Mouse (Mus musculus): ENCODE measurements around the gene B3gnt6. TPM values are rescaled to one million over a fixed set of nuclear protein-coding genes. Genes with fewer than 3 reads are reported as not detected.
A peak's percentile ranks its signal among the peaks of the same experiment; 100 is the strongest.

The B3gnt6 gene
- total RNA-seq (2014; rRNA removed) (1.5 and 2.0 TPM in 2 replicates), polyA plus RNA-seq (2015; fragmentation: Nextera tagmentation; extraction: Ambion mirVana) (1.3 TPM in 2 replicates)

- no peak within 1 kb of the TSS for H3K4me3 ChIP-seq (ENCODE audit: low read depth, low read length)
- no peak for ATAC-seq (ENCODE audit: low FRiP score)
- no peak within 1 kb of the TSS for H3K9ac ChIP-seq (replicated peaks; ENCODE audit: low read length, poor library complexity, severe bottlenecking)
- H3K27ac ChIP-seq (ENCODE audit: low read depth, low read length) = no peak within 1 kb of the TSS
- 95% methylated on average over 4 of the region's 4 CpGs for WGBS
- H3K27me3 ChIP-seq (ENCODE audit: insufficient read depth, low read length) = peaks cover 18% of the 10 kb centered on the region
- no peaks in the 10 kb centered on the region for H3K9me3 ChIP-seq (ENCODE audit: low read length)
- TF ChIP-seq CTCF (IDR thresholded peaks at IDR 0.05) = no peak
- no peak for DNase-seq (ENCODE audit: low spot score)
- no peak within 1 kb of the TSS for H3K4me2 ChIP-seq (ENCODE audit: low read depth, low read length, poor library complexity, severe bottlenecking)
- no peaks in the 10 kb centered on the region for H3K36me3 ChIP-seq (ENCODE audit: insufficient read depth, low read length)
- no peaks in the 10 kb centered on the region for H3K4me1 ChIP-seq (ENCODE audit: insufficient read depth, low read length)
These were observed at the start of gene B3gnt6 for GRCm38 (mm10) chr7:98199381-98199780. Gene B3gnt6 (minus strand): TSS chr7:98199481.

DNA sequence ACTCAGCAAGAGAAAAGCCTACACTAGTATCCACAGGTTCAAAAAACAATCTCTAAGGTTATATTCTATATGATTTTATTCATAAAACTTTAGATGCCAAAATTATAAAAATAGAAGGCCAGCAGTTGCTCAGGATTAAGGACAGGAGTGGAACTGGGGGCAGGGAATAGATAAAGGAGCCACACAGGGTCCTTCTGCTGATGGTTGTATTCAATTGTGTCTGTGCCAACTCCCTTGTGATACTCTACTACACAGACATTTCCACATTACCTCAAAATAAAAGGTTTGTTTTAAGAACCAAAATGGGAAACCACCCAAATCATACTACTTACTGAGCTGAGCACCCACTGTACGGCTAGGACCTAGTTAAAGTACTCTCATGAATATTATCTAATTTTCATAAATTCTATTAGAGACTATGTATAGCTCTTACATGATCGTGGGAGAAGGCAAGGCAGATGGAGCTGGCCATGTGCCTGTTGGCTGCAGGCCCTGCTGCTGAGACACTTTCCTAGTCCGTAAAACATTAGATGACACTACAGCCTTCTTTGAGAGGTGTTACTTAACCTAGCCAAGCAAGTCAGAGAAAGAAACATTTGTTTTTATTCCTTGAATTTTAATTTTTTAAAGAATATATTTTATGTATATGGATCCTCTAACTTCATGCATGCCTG lies 37.5 kb upstream of the B3gnt6 start:
- ATAC-seq (ENCODE audit: low FRiP score) (no peak), DNase-seq (ENCODE audit: low spot score) (peak; percentile 68)
- Histone ChIP-seq H3K27me3 (ENCODE audit: insufficient read depth, low read length) (no peaks in the 10 kb centered on the region), H3K4me3 (ENCODE audit: low read depth, low read length) (no peak overlapping the region), H3K9ac (replicated peaks; ENCODE audit: low read length, poor library complexity, severe bottlenecking) (no peak overlapping the region), H3K36me3 (ENCODE audit: insufficient read depth, low read length) (no peaks in the 10 kb centered on the region), H3K4me1 (ENCODE audit: insufficient read depth, low read length) (no peaks in the 10 kb centered on the region), H3K4me2 (ENCODE audit: low read depth, low read length, poor library complexity, severe bottlenecking) (no peak overlapping the region), H3K9me3 (ENCODE audit: low read length) (no peaks in the 10 kb centered on the region), H3K27ac (ENCODE audit: low read depth, low read length) (no peak overlapping the region)
- no peak for TF ChIP-seq CTCF (IDR thresholded peaks at IDR 0.05)
- whole genome bisulfite sequencing = 82% methylated on average over 3 of the region's 3 CpGs

- no peaks in the 10 kb centered on the region for H3K36me3 ChIP-seq (ENCODE audit: insufficient read depth, low read length)
- TF ChIP-seq CTCF (IDR thresholded peaks at IDR 0.05) = no peak
- H3K4me3 ChIP-seq (ENCODE audit: low read depth, low read length) = no peak overlapping the region
- H3K4me2 ChIP-seq (ENCODE audit: low read depth, low read length, poor library complexity, severe bottlenecking) = no peak overlapping the region
- H3K4me1 ChIP-seq (ENCODE audit: insufficient read depth, low read length) = no peaks in the 10 kb centered on the region
- no peak overlapping the region for H3K9ac ChIP-seq (replicated peaks; ENCODE audit: low read length, poor library complexity, severe bottlenecking)
- WGBS = 95% methylated on average over 4 of the region's 4 CpGs
- H3K27me3 ChIP-seq (ENCODE audit: insufficient read depth, low read length) = no peaks in the 10 kb centered on the region
- DNase-seq (ENCODE audit: low spot score) = no peak
- no peaks in the 10 kb centered on the region for H3K9me3 ChIP-seq (ENCODE audit: low read length)
- no peak overlapping the region for H3K27ac ChIP-seq (ENCODE audit: low read depth, low read length)
- ATAC-seq (ENCODE audit: low FRiP score) = no peak
These were observed 24.5 kb upstream of the B3gnt6 start for GRCm38 (mm10) chr7:98223796-98224195.

- no peak for TF ChIP-seq CTCF (IDR thresholded peaks at IDR 0.05)
- Histone ChIP-seq H3K4me1 (ENCODE audit: insufficient read depth, low read length) (no peaks in the 10 kb centered on the region), H3K27me3 (ENCODE audit: insufficient read depth, low read length) (no peaks in the 10 kb centered on the region), H3K4me2 (ENCODE audit: low read depth, low read length, poor library complexity, severe bottlenecking) (no peak overlapping the region), H3K27ac (ENCODE audit: low read depth, low read length) (no peak overlapping the region), H3K9ac (replicated peaks; ENCODE audit: low read length, poor library complexity, severe bottlenecking) (no peak overlapping the region), H3K36me3 (ENCODE audit: insufficient read depth, low read length) (no peaks in the 10 kb centered on the region), H3K4me3 (ENCODE audit: low read depth, low read length) (no peak overlapping the region), H3K9me3 (ENCODE audit: low read length) (no peaks in the 10 kb centered on the region)
- DNase-seq (ENCODE audit: low spot score) (peak; percentile 30), ATAC-seq (ENCODE audit: low FRiP score) (no peak)
These were observed 17.4 kb upstream of the B3gnt6 start for GRCm38 (mm10) chr7:98216713-98217112.

- Histone ChIP-seq H3K9ac (replicated peaks; ENCODE audit: low read length, poor library complexity, severe bottlenecking) (no peak overlapping the region), H3K4me2 (ENCODE audit: low read depth, low read length, poor library complexity, severe bottlenecking) (no peak overlapping the region), H3K27ac (ENCODE audit: low read depth, low read length) (no peak overlapping the region), H3K27me3 (ENCODE audit: insufficient read depth, low read length) (no peaks in the 10 kb centered on the region), H3K9me3 (ENCODE audit: low read length) (no peaks in the 10 kb centered on the region), H3K4me3 (ENCODE audit: low read depth, low read length) (no peak overlapping the region), H3K36me3 (ENCODE audit: insufficient read depth, low read length) (no peaks in the 10 kb centered on the region), H3K4me1 (ENCODE audit: insufficient read depth, low read length) (no peaks in the 10 kb centered on the region)
- DNase-seq (ENCODE audit: low spot score) (no peak), ATAC-seq (ENCODE audit: low FRiP score) (no peak)
- no peak for TF ChIP-seq CTCF (IDR thresholded peaks at IDR 0.05)
- WGBS = 71% methylated on average over 4 of the region's 4 CpGs
These were observed 3.7 kb upstream of the B3gnt6 start for GRCm38 (mm10) chr7:98202946-98203345.

- no peak for TF ChIP-seq CTCF (IDR thresholded peaks at IDR 0.05)
These were observed 2.3 kb upstream of the B3gnt6 start for GRCm38 (mm10) chr7:98201493-98202028.

More at GRCm38 (mm10) chr7:98201493-98202028, 2.3 kb upstream of the B3gnt6 start:
- 90% methylated on average over 5 of the region's 5 CpGs for WGBS
- Histone ChIP-seq H3K4me1 (ENCODE audit: insufficient read depth, low read length) (no peaks in the 10 kb centered on the region), H3K9ac (replicated peaks; ENCODE audit: low read length, poor library complexity, severe bottlenecking) (no peak overlapping the region), H3K4me2 (ENCODE audit: low read depth, low read length, poor library complexity, severe bottlenecking) (no peak overlapping the region), H3K27ac (ENCODE audit: low read depth, low read length) (no peak overlapping the region), H3K27me3 (ENCODE audit: insufficient read depth, low read length) (peaks cover 3% of the 10 kb centered on the region; the same call in 1 of the 2 replicates), H3K9me3 (ENCODE audit: low read length) (no peaks in the 10 kb centered on the region), H3K4me3 (ENCODE audit: low read depth, low read length) (no peak overlapping the region), H3K36me3 (ENCODE audit: insufficient read depth, low read length) (no peaks in the 10 kb centered on the region)
- DNase-seq (ENCODE audit: low spot score) (no peak), ATAC-seq (ENCODE audit: low FRiP score) (no peak)

Measured in midbrain, postnatal 0 days (tissue).